ENCODE assay signal across 23 mouse cellular contexts in genomic region chr6:71339351-71339750, GRCm38 (mm10). TPM values are rescaled to one million over a fixed set of nuclear protein-coding genes. Genes with fewer than 3 reads are reported as not detected.
DNase-seq lines count a peak whose midpoint lies in the region; ATAC-seq and TF ChIP-seq lines count a peak whose summit lies in the region.
"Had no signal": no experiment of that assay in that cellular context is flagged by ENCODE, and none has a peak within 500 bp of the region (broad histone marks: within the 10 kb centered on the region; RNA-seq: fewer than 3 reads in every experiment).

No protein-coding gene starts in this region.

- no peak for TF ChIP-seq POLR2A in bone marrow, adult 2 months (IDR thresholded peaks at IDR 0.05; ENCODE audit: borderline replicate concordance, control insufficient read depth, low read depth, low read length)
- no peak for TF ChIP-seq POLR2A in thymus, adult 2 months (IDR thresholded peaks at IDR 0.05; ENCODE audit: control insufficient read depth, extremely low read depth, insufficient read depth, low read length, poor library complexity)

- no peak overlapping the region for H3K4me3 ChIP-seq in heart, embryonic 16.5 days (ENCODE audit: low read length)
- no peak overlapping the region for H3K4me3 ChIP-seq in heart, embryonic 11.5 days (ENCODE audit: low read depth, low read length)
- no peak overlapping the region for H3K4me3 ChIP-seq in bone marrow, adult 2 months (replicated peaks; ENCODE audit: control insufficient read depth, low read depth, low read length)
- peak overlapping the region; percentile 41 for H3K4me3 ChIP-seq in thymus, adult 2 months (ENCODE audit: control insufficient read depth, insufficient read depth, low read length)
- no peak overlapping the region for H3K4me3 ChIP-seq in midbrain, embryonic 13.5 days (replicated peaks)
- H3K4me3 ChIP-seq: embryonic facial prominence, embryonic 15.5 days; erythroblast, embryonic 14.5 days; forebrain, embryonic 10.5 days; heart, embryonic 10.5 days; heart, embryonic 15.5 days; hindbrain, embryonic 13.5 days had no signal

- 77% methylated on average over 4 of the region's 4 CpGs for WGBS in heart, embryonic 16.5 days
- WGBS in heart, embryonic 11.5 days (ENCODE audit: insufficient replicate concordance): 82% methylated on average over 4 of the region's 4 CpGs
- 65% methylated on average over 4 of the region's 4 CpGs for WGBS in bone marrow, adult 2 months
- WGBS in thymus, adult 2 months: 20% methylated on average over 4 of the region's 4 CpGs
- WGBS in midbrain, embryonic 13.5 days: 84% methylated on average over 4 of the region's 4 CpGs

- H3K4me2 ChIP-seq in heart, embryonic 16.5 days (ENCODE audit: low read depth, low read length): no peak overlapping the region
- no peak overlapping the region for H3K4me2 ChIP-seq in heart, embryonic 11.5 days
- no peak overlapping the region for H3K4me2 ChIP-seq in midbrain, embryonic 13.5 days (replicated peaks)
- H3K4me2 ChIP-seq: embryonic facial prominence, embryonic 15.5 days; heart, embryonic 15.5 days; hindbrain, embryonic 13.5 days had no signal

- H3K4me1 ChIP-seq in heart, embryonic 16.5 days (ENCODE audit: control insufficient read depth, insufficient read depth, low read length): no peaks in the 10 kb centered on the region
- no peaks in the 10 kb centered on the region for H3K4me1 ChIP-seq in heart, embryonic 11.5 days (ENCODE audit: control insufficient read depth, insufficient read depth, low read length)
- no peaks in the 10 kb centered on the region for H3K4me1 ChIP-seq in bone marrow, adult 2 months (ENCODE audit: control insufficient read depth, insufficient read depth, low read length)
- peaks cover 55% of the 10 kb centered on the region for H3K4me1 ChIP-seq in thymus, adult 2 months (replicated peaks; ENCODE audit: control insufficient read depth, insufficient read depth, low read length)
- no peaks in the 10 kb centered on the region for H3K4me1 ChIP-seq in midbrain, embryonic 13.5 days (replicated peaks)
- H3K4me1 ChIP-seq: embryonic facial prominence, embryonic 15.5 days; forebrain, embryonic 10.5 days; heart, embryonic 10.5 days; heart, embryonic 15.5 days; hindbrain, embryonic 13.5 days had no signal

- no peaks in the 10 kb centered on the region for H3K9me3 ChIP-seq in heart, embryonic 16.5 days (replicated peaks; ENCODE audit: control insufficient read depth, low read length)
- no peaks in the 10 kb centered on the region for H3K9me3 ChIP-seq in heart, embryonic 11.5 days (replicated peaks; ENCODE audit: control insufficient read depth, low read length)
- H3K9me3 ChIP-seq in midbrain, embryonic 13.5 days: no peaks in the 10 kb centered on the region
- H3K9me3 ChIP-seq: embryonic facial prominence, embryonic 15.5 days; forebrain, embryonic 10.5 days; heart, embryonic 10.5 days; heart, embryonic 15.5 days; hindbrain, embryonic 13.5 days had no signal

- no peaks in the 10 kb centered on the region for H3K36me3 ChIP-seq in heart, embryonic 16.5 days (ENCODE audit: control insufficient read depth, insufficient read depth)
- H3K36me3 ChIP-seq in heart, embryonic 11.5 days (ENCODE audit: control insufficient read depth, insufficient read depth, low read length): no peaks in the 10 kb centered on the region
- H3K36me3 ChIP-seq in thymus, adult 2 months (ENCODE audit: control insufficient read depth, insufficient read depth, low read length): peaks cover 33% of the 10 kb centered on the region
- H3K36me3 ChIP-seq in midbrain, embryonic 13.5 days: no peaks in the 10 kb centered on the region
- H3K36me3 ChIP-seq: embryonic facial prominence, embryonic 15.5 days; forebrain, embryonic 10.5 days; heart, embryonic 10.5 days; heart, embryonic 15.5 days; hindbrain, embryonic 13.5 days had no signal

- peak; percentile 62 for DNase-seq in thymus, adult 2 months
- peak; percentile 65 to 77 for DNase-seq in thymus, postnatal 36 days
- no peak for DNase-seq in frontal cortex, postnatal 14 days (ENCODE audit: low spot score in 2 of 2)
- DNase-seq: adrenal gland, adult 2 months; adrenal gland, postnatal 25 days; cerebellum, adult 2 months; cerebellum, postnatal 14 days; gastrocnemius, postnatal 36 days; heart, adult 18-20 months had no signal

- H3K9ac ChIP-seq in heart, embryonic 16.5 days (ENCODE audit: low read length): no peak overlapping the region
- no peak overlapping the region for H3K9ac ChIP-seq in heart, embryonic 11.5 days (ENCODE audit: low read depth, low read length)
- no peak overlapping the region for H3K9ac ChIP-seq in midbrain, embryonic 13.5 days (replicated peaks)
- H3K9ac ChIP-seq: embryonic facial prominence, embryonic 15.5 days; heart, embryonic 15.5 days; hindbrain, embryonic 13.5 days had no signal

- H3K27ac ChIP-seq in heart, embryonic 16.5 days (ENCODE audit: low read length): peak overlapping the region; percentile 12; the same call in 1 of the 2 replicates
- H3K27ac ChIP-seq in heart, embryonic 11.5 days (ENCODE audit: low read depth, low read length): no peak overlapping the region
- 0 out of 2 replicates have a peak overlapping the region, but pooled peaks have one; percentile 37 for H3K27ac ChIP-seq in bone marrow, adult 2 months (ENCODE audit: control insufficient read depth, insufficient read depth, low read depth, low read length, poor library complexity)
- peak overlapping the region; percentile 96 for H3K27ac ChIP-seq in thymus, adult 2 months (ENCODE audit: control insufficient read depth, insufficient read depth, low read length)
- no peak overlapping the region for H3K27ac ChIP-seq in midbrain, embryonic 13.5 days
- H3K27ac ChIP-seq: embryonic facial prominence, embryonic 15.5 days; forebrain, embryonic 10.5 days; heart, embryonic 10.5 days; heart, embryonic 15.5 days; hindbrain, embryonic 13.5 days; hindbrain, postnatal 0 days had no signal

- TF ChIP-seq CTCF in bone marrow, adult 2 months (IDR thresholded peaks at IDR 0.05; ENCODE audit: control insufficient read depth, insufficient read depth, low read length): no peak
- TF ChIP-seq CTCF in thymus, adult 2 months (IDR thresholded peaks at IDR 0.05; ENCODE audit: borderline replicate concordance, control insufficient read depth, extremely low read depth, insufficient read depth, low read length, poor library complexity): no peak

- H3K27me3 ChIP-seq in heart, embryonic 16.5 days (ENCODE audit: control insufficient read depth, insufficient read depth, low read length): no peaks in the 10 kb centered on the region
- no peaks in the 10 kb centered on the region for H3K27me3 ChIP-seq in heart, embryonic 11.5 days (ENCODE audit: control insufficient read depth, insufficient read depth, low read length)
- H3K27me3 ChIP-seq in thymus, adult 2 months (ENCODE audit: control insufficient read depth, insufficient read depth, low read length): no peaks in the 10 kb centered on the region
- no peaks in the 10 kb centered on the region for H3K27me3 ChIP-seq in midbrain, embryonic 13.5 days
- H3K27me3 ChIP-seq: embryonic facial prominence, embryonic 15.5 days; heart, embryonic 15.5 days; hindbrain, embryonic 13.5 days had no signal

- no peak for ATAC-seq in heart, embryonic 16.5 days (replicated peaks; ENCODE audit: extremely low read depth, insufficient read depth, low FRiP score)
- no peak for ATAC-seq in heart, embryonic 11.5 days (replicated peaks; ENCODE audit: insufficient number of reproducible peaks, low FRiP score, low TSS enrichment)
- no peak for ATAC-seq in midbrain, embryonic 13.5 days
- ATAC-seq: forebrain, embryonic 14.5 days; hindbrain, postnatal 0 days had no signal

RNA-seq across cellular contexts. Expression of gene Cd8b1, which starts 16.8 kb away (rescaled TPM):
- polyA plus RNA-seq in heart, embryonic 16.5 days (2015; fragmentation: Nextera tagmentation; extraction: Ambion mirVana): 3.0 and 17.6 TPM in 2 replicates
- not detected in 2 replicates for polyA plus RNA-seq in heart, embryonic 11.5 days (2014; fragmentation: Nextera tagmentation; extraction: Ambion mirVana)
- 1.8 and 6.1 TPM in 2 replicates for polyA plus RNA-seq in bone marrow, adult 2 months (2011; ENCODE audit: insufficient read depth, insufficient read length, low replicate concordance, missing spikeins)
- 712 and 845 TPM in 2 replicates for polyA plus RNA-seq in thymus, adult 2 months (2012; rRNA removed)
- polyA plus RNA-seq in midbrain, embryonic 13.5 days (2015; fragmentation: Nextera tagmentation; extraction: Ambion mirVana): not detected in 2 replicates
- polyA plus RNA-seq: cerebellum, adult 2 months; cortical plate, adult 2 months; embryonic facial prominence, embryonic 15.5 days; erythroblast, embryonic 14.5 days; forebrain, embryonic 14.5 days; heart, embryonic 10.5 days; heart, embryonic 15.5 days; hindbrain, postnatal 0 days; intestine, embryonic 14.5 days had no signal

RNA-seq across cellular contexts. Expression of gene Smyd1, which starts 17.3 kb away (rescaled TPM):
- polyA plus RNA-seq in heart, embryonic 16.5 days (2015; fragmentation: Nextera tagmentation; extraction: Ambion mirVana): 118 and 136 TPM in 2 replicates
- polyA plus RNA-seq in heart, embryonic 11.5 days (2014; fragmentation: Nextera tagmentation; extraction: Ambion mirVana): 136 and 164 TPM in 2 replicates
- polyA plus RNA-seq in bone marrow, adult 2 months (2011; ENCODE audit: insufficient read depth, insufficient read length, low replicate concordance, missing spikeins): 0.45 TPM in 1 of 2 replicates, not detected in the other
- polyA plus RNA-seq in thymus, adult 2 months (2012; rRNA removed): 9.6 and 15.1 TPM in 2 replicates
- 0.21 TPM in 1 of 2 replicates, not detected in the other for polyA plus RNA-seq in midbrain, embryonic 13.5 days (2015; fragmentation: Nextera tagmentation; extraction: Ambion mirVana)
- polyA plus RNA-seq: erythroblast, embryonic 14.5 days had no signal

RNA-seq across cellular contexts. Expression of gene Cd8a, which starts 33.9 kb away (rescaled TPM):
- polyA plus RNA-seq in heart, embryonic 16.5 days (2015; fragmentation: Nextera tagmentation; extraction: Ambion mirVana): 1.5 and 12.2 TPM in 2 replicates
- 0.04 TPM in 1 of 2 replicates, not detected in the other for polyA plus RNA-seq in heart, embryonic 11.5 days (2014; fragmentation: Nextera tagmentation; extraction: Ambion mirVana)
- 1.7 and 2.6 TPM in 2 replicates for polyA plus RNA-seq in bone marrow, adult 2 months (2011; ENCODE audit: insufficient read depth, insufficient read length, low replicate concordance, missing spikeins)
- 883 and 918 TPM in 2 replicates for polyA plus RNA-seq in thymus, adult 2 months (2012; rRNA removed)
- not detected in 2 replicates for polyA plus RNA-seq in midbrain, embryonic 13.5 days (2015; fragmentation: Nextera tagmentation; extraction: Ambion mirVana)
- polyA plus RNA-seq: cortical plate, adult 2 months; embryonic facial prominence, embryonic 15.5 days; erythroblast, embryonic 14.5 days; forebrain, embryonic 10.5 days; forebrain, embryonic 14.5 days; heart, embryonic 10.5 days; heart, embryonic 15.5 days; hindbrain, embryonic 13.5 days; hindbrain, postnatal 0 days; intestine, embryonic 14.5 days had no signal

Comparison
In these comparisons a context has a peak if more than half of its experiments do, and no peak if none do; other contexts are left out.
1. H3K27ac ChIP-seq: peak in heart, embryonic 16.5 days (single experiment), bone marrow, adult 2 months (single experiment) and thymus, adult 2 months (single experiment); none in heart, embryonic 11.5 days (single experiment) and midbrain, embryonic 13.5 days (single experiment).
2. DNase-seq: peak in thymus, adult 2 months (single experiment) and thymus, postnatal 36 days (2 of 2); none in frontal cortex, postnatal 14 days (0 of 2).
3. RNA of gene Cd8b1, which starts 16.8 kb away (polyA plus RNA-seq): 712 to 845 TPM in thymus, adult 2 months; 3.0 to 17.6 TPM in heart, embryonic 16.5 days, 1.8 to 6.1 TPM in bone marrow, adult 2 months, not detected in heart, embryonic 11.5 days and not detected in midbrain, embryonic 13.5 days; every median in the first group is over 10 times any median in the second.
4. RNA of gene Cd8a, which starts 33.9 kb away (polyA plus RNA-seq): 883 to 918 TPM in thymus, adult 2 months; 1.5 to 12.2 TPM in heart, embryonic 16.5 days, 1.7 to 2.6 TPM in bone marrow, adult 2 months, 0.04 TPM in heart, embryonic 11.5 days and not detected in midbrain, embryonic 13.5 days; every median in the first group is over 10 times any median in the second.